Mouse (Mus musculus): Measurements from ENCODE around the gene Gm45234. TPM values are rescaled to one million over a fixed set of nuclear protein-coding genes. Genes with fewer than 3 reads are reported as not detected.
A peak's percentile ranks its signal among the peaks of the same experiment; 100 is the strongest.

Gene Gm45234
- total and polyA plus RNA-seq, 2 experiments from 2014 or later: not detected

- ATAC-seq (ENCODE audit: insufficient read depth, low read depth): no peak
- Histone ChIP-seq H3K27me3 (ENCODE audit: control insufficient read depth, insufficient read depth, low read length) (no peaks in the 10 kb centered on the region), H3K9me3 (replicated peaks; ENCODE audit: control insufficient read depth, low read length) (no peaks in the 10 kb centered on the region), H3K4me2 (ENCODE audit: low read depth, low read length) (no peak overlapping the region), H3K27ac (ENCODE audit: low read depth) (no peak overlapping the region), H3K4me3 (ENCODE audit: low read depth, low read length) (no peak overlapping the region), H3K36me3 (replicated peaks; ENCODE audit: control insufficient read depth, insufficient read depth, low read length) (no peaks in the 10 kb centered on the region; the same call in 1 of the 2 replicates), H3K9ac (replicated peaks; ENCODE audit: low read depth, low read length) (no peak overlapping the region), H3K4me1 (ENCODE audit: control insufficient read depth, insufficient read depth) (peaks cover 8% of the 10 kb centered on the region; the same call in 1 of the 2 replicates)
- 89% methylated on average over 11 of the region's 11 CpGs for WGBS
- DNase-seq (ENCODE audit: low spot score): no peak
- TF ChIP-seq CTCF (IDR thresholded peaks at IDR 0.05; ENCODE audit: low read depth) (no peak), EP300 (IDR thresholded peaks at IDR 0.05; ENCODE audit: low read depth) (no peak)
Measured at GRCm38 (mm10) chr6:124737040-124737439, 18.8 kb downstream of the Gm45234 start.

GRCm38 (mm10) chr6:124734417-124734816 lies 21.4 kb downstream of the Gm45234 start:
- H3K27ac ChIP-seq (ENCODE audit: low read depth): no peak overlapping the region
- WGBS: 83% methylated on average over 3 of the region's 3 CpGs
- H3K27me3 ChIP-seq (ENCODE audit: control insufficient read depth, insufficient read depth, low read length): no peaks in the 10 kb centered on the region
- H3K9me3 ChIP-seq (replicated peaks; ENCODE audit: control insufficient read depth, low read length): no peaks in the 10 kb centered on the region
- ATAC-seq (ENCODE audit: insufficient read depth, low read depth): no peak
- DNase-seq (ENCODE audit: low spot score): no peak
- H3K4me1 ChIP-seq (ENCODE audit: control insufficient read depth, insufficient read depth): peaks cover 3% of the 10 kb centered on the region; the same call in 1 of the 2 replicates
- no peak overlapping the region for H3K4me2 ChIP-seq (ENCODE audit: low read depth, low read length)
- H3K9ac ChIP-seq (replicated peaks; ENCODE audit: low read depth, low read length): no peak overlapping the region
- H3K36me3 ChIP-seq (replicated peaks; ENCODE audit: control insufficient read depth, insufficient read depth, low read length): no peaks in the 10 kb centered on the region; the same call in 1 of the 2 replicates
- H3K4me3 ChIP-seq (ENCODE audit: low read depth, low read length): no peak overlapping the region
- TF ChIP-seq CTCF (IDR thresholded peaks at IDR 0.05; ENCODE audit: low read depth): no peak
- no peak for TF ChIP-seq EP300 (IDR thresholded peaks at IDR 0.05; ENCODE audit: low read depth)

DNA sequence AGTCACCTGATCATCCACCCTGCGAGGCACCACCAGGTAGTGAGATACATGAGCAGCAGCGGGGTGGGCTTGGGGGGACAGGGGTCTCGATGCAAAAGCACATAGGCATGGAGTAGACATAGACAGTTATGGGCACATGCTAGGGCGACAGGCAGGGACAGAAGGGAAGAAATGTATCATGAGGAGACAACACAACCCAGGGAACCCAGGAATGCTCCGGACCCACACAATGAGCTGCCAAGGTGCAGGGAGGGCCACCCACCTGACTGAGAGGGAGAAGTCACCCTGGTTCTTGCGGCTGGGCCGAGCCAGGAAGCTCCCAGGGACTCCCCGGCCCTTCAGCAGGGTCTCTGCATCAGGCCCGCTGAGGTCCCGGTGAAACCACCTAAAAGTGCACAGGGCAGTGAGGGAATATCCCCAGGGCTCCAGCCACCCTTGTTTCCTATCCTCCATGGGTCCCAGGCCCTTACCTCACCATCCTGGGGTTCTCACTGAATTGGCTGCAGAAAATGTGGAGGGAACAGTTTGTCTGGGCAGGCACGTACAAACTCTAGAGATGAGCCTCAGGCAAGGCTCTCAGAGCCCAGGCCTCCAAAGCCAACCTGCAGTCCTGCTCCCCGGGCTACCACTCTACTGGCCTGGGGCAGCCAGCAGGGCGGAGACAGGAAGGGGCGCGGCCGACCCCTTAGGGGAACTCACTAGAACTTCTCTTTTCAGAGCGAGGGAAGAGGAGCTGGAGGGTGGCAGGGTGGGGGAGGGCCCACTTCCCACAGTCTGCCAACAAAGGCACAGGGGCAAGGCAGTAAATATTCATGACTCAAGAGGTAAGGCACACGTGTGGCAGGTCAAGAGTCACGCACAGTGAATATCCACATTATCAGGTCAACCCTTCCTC lies 23.1 kb downstream of the Gm45234 start:
- TF ChIP-seq CTCF (IDR thresholded peaks at IDR 0.05; ENCODE audit: low read depth): no peak
- TF ChIP-seq EP300 (IDR thresholded peaks at IDR 0.05; ENCODE audit: low read depth): no peak
- DNase-seq (ENCODE audit: low spot score): no peak
- WGBS: 57% methylated on average over 19 of the region's 19 CpGs
- no peak for ATAC-seq (ENCODE audit: insufficient read depth, low read depth)
- Histone ChIP-seq H3K36me3 (replicated peaks; ENCODE audit: control insufficient read depth, insufficient read depth, low read length) (no peaks in the 10 kb centered on the region), H3K4me2 (ENCODE audit: low read depth, low read length) (peak overlapping the region; percentile 19; the same call in 1 of the 2 replicates), H3K27me3 (ENCODE audit: control insufficient read depth, insufficient read depth, low read length) (no peaks in the 10 kb centered on the region), H3K27ac (ENCODE audit: low read depth) (no peak overlapping the region), H3K9ac (replicated peaks; ENCODE audit: low read depth, low read length) (no peak overlapping the region; the same call in 1 of the 2 replicates), H3K9me3 (replicated peaks; ENCODE audit: control insufficient read depth, low read length) (no peaks in the 10 kb centered on the region), H3K4me1 (ENCODE audit: control insufficient read depth, insufficient read depth) (peaks cover 3% of the 10 kb centered on the region; the same call in 1 of the 2 replicates), H3K4me3 (ENCODE audit: low read depth, low read length) (peak overlapping the region; percentile 12; the same call in 1 of the 2 replicates)

- no peak overlapping the region for H3K27ac ChIP-seq (ENCODE audit: low read depth)
- H3K4me1 ChIP-seq (ENCODE audit: control insufficient read depth, insufficient read depth): peaks cover 3% of the 10 kb centered on the region; the same call in 1 of the 2 replicates
- WGBS: 83% methylated on average over 7 of the region's 7 CpGs
- H3K9ac ChIP-seq (replicated peaks; ENCODE audit: low read depth, low read length): no peak overlapping the region
- H3K9me3 ChIP-seq (replicated peaks; ENCODE audit: control insufficient read depth, low read length): no peaks in the 10 kb centered on the region
- ATAC-seq (ENCODE audit: insufficient read depth, low read depth): no peak
- H3K27me3 ChIP-seq (ENCODE audit: control insufficient read depth, insufficient read depth, low read length): no peaks in the 10 kb centered on the region
- H3K4me2 ChIP-seq (ENCODE audit: low read depth, low read length): no peak overlapping the region
- TF ChIP-seq CTCF (IDR thresholded peaks at IDR 0.05; ENCODE audit: low read depth): no peak
- TF ChIP-seq EP300 (IDR thresholded peaks at IDR 0.05; ENCODE audit: low read depth): no peak
- DNase-seq (ENCODE audit: low spot score): no peak
- H3K4me3 ChIP-seq (ENCODE audit: low read depth, low read length): no peak overlapping the region
- no peaks in the 10 kb centered on the region for H3K36me3 ChIP-seq (replicated peaks; ENCODE audit: control insufficient read depth, insufficient read depth, low read length)
Measured at GRCm38 (mm10) chr6:124731038-124731437, 24.8 kb downstream of the Gm45234 start.

- Histone ChIP-seq H3K27ac (ENCODE audit: low read depth) (no peak overlapping the region), H3K4me1 (ENCODE audit: control insufficient read depth, insufficient read depth) (peaks cover 3% of the 10 kb centered on the region; the same call in 1 of the 2 replicates), H3K27me3 (ENCODE audit: control insufficient read depth, insufficient read depth, low read length) (no peaks in the 10 kb centered on the region), H3K4me3 (ENCODE audit: low read depth, low read length) (no peak overlapping the region), H3K4me2 (ENCODE audit: low read depth, low read length) (no peak overlapping the region), H3K9ac (replicated peaks; ENCODE audit: low read depth, low read length) (no peak overlapping the region), H3K9me3 (replicated peaks; ENCODE audit: control insufficient read depth, low read length) (no peaks in the 10 kb centered on the region), H3K36me3 (replicated peaks; ENCODE audit: control insufficient read depth, insufficient read depth, low read length) (no peaks in the 10 kb centered on the region)
- no peak for DNase-seq (ENCODE audit: low spot score)
- 58% methylated on average over 8 of the region's 8 CpGs for WGBS
- TF ChIP-seq EP300 (IDR thresholded peaks at IDR 0.05; ENCODE audit: low read depth): no peak
- TF ChIP-seq CTCF (IDR thresholded peaks at IDR 0.05; ENCODE audit: low read depth): no peak
- ATAC-seq (ENCODE audit: insufficient read depth, low read depth): no peak
Measured at GRCm38 (mm10) chr6:124729850-124730705, 25.7 kb downstream of the Gm45234 start.
